ENCODE assay signal across 10 mouse cellular contexts in genomic region chr1:93010731-93011130, GRCm38 (mm10). TPM values are rescaled to one million over a fixed set of nuclear protein-coding genes. Genes with fewer than 3 reads are reported as not detected.
DNase-seq lines count a peak whose midpoint lies in the region; ATAC-seq and TF ChIP-seq lines count a peak whose summit lies in the region.
"Had no signal": no experiment of that assay in that cellular context is flagged by ENCODE, and none has a peak within 500 bp of the region (broad histone marks: within the 10 kb centered on the region; RNA-seq: fewer than 3 reads in every experiment).

No protein-coding gene starts in this region.

- ATAC-seq in midbrain, embryonic 11.5 days (ENCODE audit: low FRiP score), result no peak
- no peak for ATAC-seq in midbrain, embryonic 16.5 days
- ATAC-seq in midbrain, postnatal 0 days (ENCODE audit: low FRiP score), result no peak

- no peak overlapping the region for H3K9ac ChIP-seq in midbrain, embryonic 11.5 days (ENCODE audit: low read length)
- no peak overlapping the region for H3K9ac ChIP-seq in midbrain, embryonic 16.5 days (ENCODE audit: low read depth, low read length)
- no peak overlapping the region for H3K9ac ChIP-seq in midbrain, postnatal 0 days (replicated peaks; ENCODE audit: low read length, poor library complexity, severe bottlenecking)

- H3K4me2 ChIP-seq in midbrain, embryonic 11.5 days, result no peak overlapping the region
- no peak overlapping the region for H3K4me2 ChIP-seq in midbrain, embryonic 16.5 days (ENCODE audit: low read length)
- H3K4me2 ChIP-seq in midbrain, postnatal 0 days (ENCODE audit: low read depth, low read length, poor library complexity, severe bottlenecking), result no peak overlapping the region

- peak; percentile 74 for TF ChIP-seq CTCF in midbrain, postnatal 0 days (IDR thresholded peaks at IDR 0.05)

- 40% methylated on average over 3 of the region's 3 CpGs for WGBS in midbrain, embryonic 11.5 days
- 32% methylated on average over 3 of the region's 3 CpGs for WGBS in midbrain, embryonic 16.5 days
- 33% methylated on average over 3 of the region's 3 CpGs for WGBS in midbrain, postnatal 0 days

- H3K9me3 ChIP-seq in midbrain, embryonic 11.5 days (ENCODE audit: control insufficient read depth, low read length), result no peaks in the 10 kb centered on the region
- H3K9me3 ChIP-seq in midbrain, embryonic 16.5 days (replicated peaks; ENCODE audit: control insufficient read depth, low read length, poor library complexity, severe bottlenecking), result no peaks in the 10 kb centered on the region
- no peaks in the 10 kb centered on the region for H3K9me3 ChIP-seq in midbrain, postnatal 0 days (ENCODE audit: low read length)
- H3K9me3 ChIP-seq: megakaryocyte, embryonic 14.5 days had no signal

- H3K36me3 ChIP-seq in midbrain, embryonic 11.5 days (ENCODE audit: control insufficient read depth, insufficient read depth, low read length), result no peaks in the 10 kb centered on the region
- H3K36me3 ChIP-seq in midbrain, embryonic 16.5 days (ENCODE audit: control insufficient read depth, insufficient read depth, low read length), result no peaks in the 10 kb centered on the region
- H3K36me3 ChIP-seq in midbrain, postnatal 0 days (ENCODE audit: insufficient read depth, low read length), result no peaks in the 10 kb centered on the region; the same call in 1 of the 2 replicates

- intact Hi-C loops in left cerebral cortex, postnatal 4 days (cut with DNase I), result loop anchor here (5.0 kb wide), 1 partner anchor 53 kb away; no protein-coding TSS in a partner anchor

- no peaks in the 10 kb centered on the region for H3K4me1 ChIP-seq in midbrain, embryonic 11.5 days (ENCODE audit: control insufficient read depth, insufficient read depth, low read length)
- no peaks in the 10 kb centered on the region for H3K4me1 ChIP-seq in midbrain, embryonic 16.5 days (ENCODE audit: control insufficient read depth, insufficient read depth, low read length)
- H3K4me1 ChIP-seq in midbrain, postnatal 0 days (ENCODE audit: insufficient read depth, low read length), result no peaks in the 10 kb centered on the region

- H3K27me3 ChIP-seq in midbrain, embryonic 11.5 days (ENCODE audit: control insufficient read depth, insufficient read depth, low read length), result no peaks in the 10 kb centered on the region
- no peaks in the 10 kb centered on the region for H3K27me3 ChIP-seq in midbrain, embryonic 16.5 days (ENCODE audit: control insufficient read depth, insufficient read depth, low read depth, low read length)
- no peaks in the 10 kb centered on the region for H3K27me3 ChIP-seq in midbrain, postnatal 0 days (ENCODE audit: insufficient read depth, low read length)

- H3K27ac ChIP-seq in midbrain, embryonic 11.5 days (ENCODE audit: low read depth, low read length), result no peak overlapping the region
- no peak overlapping the region for H3K27ac ChIP-seq in midbrain, embryonic 16.5 days (ENCODE audit: low read length)
- no peak overlapping the region for H3K27ac ChIP-seq in midbrain, postnatal 0 days (ENCODE audit: low read depth, low read length)

- peak; percentile 38 for DNase-seq in adrenal gland, adult 2 months
- DNase-seq in adrenal gland, adult 8-10 months, result no peak
- DNase-seq in midbrain, embryonic 11.5 days (ENCODE audit: low spot score, missing footprints), result peak; percentile 84
- peak; percentile 1 to 15 for DNase-seq in heart, adult 9 months (ENCODE audit: low spot score in 2 of 2)
- DNase-seq in midbrain, postnatal 0 days (ENCODE audit: low spot score), result no peak
- DNase-seq in left cerebral cortex, postnatal 4 days, result no peak
- no peak for DNase-seq in spleen, postnatal 36 days (ENCODE audit: low spot score in 2 of 2)

- H3K4me3 ChIP-seq in midbrain, embryonic 11.5 days (ENCODE audit: low read depth, low read length), result no peak overlapping the region
- no peak overlapping the region for H3K4me3 ChIP-seq in midbrain, embryonic 16.5 days (ENCODE audit: low read depth, low read length)
- no peak overlapping the region for H3K4me3 ChIP-seq in midbrain, postnatal 0 days (ENCODE audit: low read depth, low read length)
- H3K4me3 ChIP-seq: megakaryocyte, embryonic 14.5 days had no signal

RNA-seq across cellular contexts. Expression of gene Aqp12, which starts 4.6 kb away (rescaled TPM):
- under 1 TPM in 1 of 2 experiments, not detected in 1; 0.26 TPM for total RNA-seq in adrenal gland, adult 2 months (2021)
- polyA plus RNA-seq in adrenal gland, adult 2 months (2012; rRNA removed), result not detected in 2 replicates
- total RNA-seq in adrenal gland, adult 8-10 months (2022), result under 1 TPM in 1 of 4 experiments, not detected in 3; 0.87 TPM
- not detected in 2 replicates for polyA plus RNA-seq in midbrain, embryonic 11.5 days (2014; fragmentation: Nextera tagmentation; extraction: Ambion mirVana)
- not detected in 2 replicates for polyA plus RNA-seq in midbrain, embryonic 16.5 days (2015; fragmentation: Nextera tagmentation; extraction: Ambion mirVana)
- not detected in 2 replicates for total RNA-seq in midbrain, postnatal 0 days (2014; rRNA removed)
- polyA plus RNA-seq in midbrain, postnatal 0 days (2015; fragmentation: Nextera tagmentation; extraction: Ambion mirVana), result not detected in 2 replicates
- total RNA-seq in left cerebral cortex, postnatal 4 days (2021), result not detected
- polyA plus RNA-seq: gonadal fat pad, adult 2 months had no signal

Comparison
In these comparisons a context has a peak if more than half of its experiments do, and no peak if none do; other contexts are left out.
1. DNase-seq: peak in adrenal gland, adult 2 months (single experiment), midbrain, embryonic 11.5 days (single experiment) and heart, adult 9 months (2 of 2); none in adrenal gland, adult 8-10 months (single experiment), midbrain, postnatal 0 days (single experiment), left cerebral cortex, postnatal 4 days (single experiment) and spleen, postnatal 36 days (0 of 2).